In the genomic region with DNA sequence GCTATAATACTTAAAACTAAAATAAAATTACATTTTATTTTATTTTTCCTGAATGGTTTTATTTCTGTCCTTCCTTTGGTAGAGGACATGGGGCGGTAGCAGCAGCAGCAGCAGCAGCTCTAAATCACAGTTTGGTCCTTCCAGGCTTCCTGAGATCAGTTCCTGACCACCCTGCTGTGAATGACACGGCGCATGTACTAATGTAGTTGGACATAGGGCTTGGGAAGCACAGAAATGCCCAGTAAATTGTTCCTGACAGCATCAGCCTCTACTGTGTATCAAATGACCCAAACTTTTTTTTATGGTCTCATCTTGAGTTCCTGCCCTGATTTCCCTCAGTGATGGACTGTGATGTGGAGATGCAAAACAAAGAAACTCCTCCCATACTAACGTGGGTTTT, we compare ENCODE assay signal across 20 mouse cellular contexts.
DNase-seq lines count a peak whose midpoint lies in the region; ATAC-seq lines count a peak whose summit lies in the region.
"Had no signal": no experiment of that assay in that cellular context is flagged by ENCODE, and none has a peak within 500 bp of the region (broad histone marks: within the 10 kb centered on the region; RNA-seq: fewer than 3 reads in every experiment).

No protein-coding gene starts in this region.

- 0 out of 2 replicates have a peak overlapping the region, but pooled peaks have one; percentile 17 for H3K9ac ChIP-seq in neural tube, embryonic 13.5 days
- H3K9ac ChIP-seq: embryonic facial prominence, embryonic 13.5 days; embryonic facial prominence, embryonic 15.5 days; forebrain, embryonic 12.5 days had no signal

- no peak overlapping the region for H3K27ac ChIP-seq in neural tube, embryonic 13.5 days (replicated peaks)
- H3K27ac ChIP-seq: embryonic facial prominence, embryonic 13.5 days; embryonic facial prominence, embryonic 15.5 days; forebrain, embryonic 10.5 days; forebrain, embryonic 12.5 days had no signal

- no peak overlapping the region for H3K4me2 ChIP-seq in neural tube, embryonic 13.5 days
- H3K4me2 ChIP-seq: embryonic facial prominence, embryonic 13.5 days; embryonic facial prominence, embryonic 15.5 days; forebrain, embryonic 12.5 days had no signal

- H3K36me3 ChIP-seq in neural tube, embryonic 13.5 days, result no peaks in the 10 kb centered on the region
- H3K36me3 ChIP-seq: embryonic facial prominence, embryonic 13.5 days; embryonic facial prominence, embryonic 15.5 days; forebrain, embryonic 12.5 days had no signal

- no peak for ATAC-seq in neural tube, embryonic 13.5 days (ENCODE audit: low read depth)
- ATAC-seq: activated CD4-positive, CD25-positive, alpha-beta regulatory T cell, adult 4 months; CD4-positive, CD25-positive, alpha-beta regulatory T cell, adult 4 months; Patski had no signal

- H3K27me3 ChIP-seq in neural tube, embryonic 13.5 days, result no peaks in the 10 kb centered on the region
- H3K27me3 ChIP-seq: CH12.LX; embryonic facial prominence, embryonic 13.5 days; embryonic facial prominence, embryonic 15.5 days; forebrain, embryonic 12.5 days; Patski had no signal

- peak; percentile 53 for DNase-seq in heart, adult 11 months
- DNase-seq in heart, adult 18-20 months, result no peak
- no peak for DNase-seq in neural tube, embryonic 10.5 days (ENCODE audit: extremely low spot score, low spot score)
- no peak for DNase-seq in adrenal gland, adult 18-20 months (ENCODE audit: low spot score in 2 of 2)
- DNase-seq: adrenal gland, postnatal 10 days; adrenal gland, postnatal 25 days; cerebellum, adult 11 months; cerebellum, adult 8-10 months; cerebellum, adult 9-11 months had no signal

- no peak overlapping the region for H3K4me3 ChIP-seq in neural tube, embryonic 13.5 days
- H3K4me3 ChIP-seq: embryonic facial prominence, embryonic 13.5 days; embryonic facial prominence, embryonic 15.5 days; erythroblast, embryonic 14.5 days; forebrain, embryonic 10.5 days; forebrain, embryonic 12.5 days had no signal

- H3K4me1 ChIP-seq in neural tube, embryonic 13.5 days (replicated peaks), result no peaks in the 10 kb centered on the region
- H3K4me1 ChIP-seq: embryonic facial prominence, embryonic 13.5 days; embryonic facial prominence, embryonic 15.5 days; forebrain, embryonic 10.5 days; forebrain, embryonic 12.5 days had no signal

- WGBS in neural tube, embryonic 13.5 days, result 80% methylated on average over 4 of the region's 4 CpGs

- no peaks in the 10 kb centered on the region for H3K9me3 ChIP-seq in neural tube, embryonic 13.5 days
- H3K9me3 ChIP-seq: embryonic facial prominence, embryonic 13.5 days; embryonic facial prominence, embryonic 15.5 days; forebrain, embryonic 10.5 days; forebrain, embryonic 12.5 days; G1E had no signal
